Mouse (Mus musculus) embryonic facial prominence, embryonic 14.5 days (tissue): Measurements from ENCODE around the gene Pls1. TPM values are rescaled to one million over a fixed set of nuclear protein-coding genes. Genes with fewer than 3 reads are reported as not detected.

Source experiments
- ATAC-seq: fragments of 200-750 bp; cut with Nextera tagmentation; 2 replicates; pipeline ENCODE4 v1.8.0; 2017; ENCODE audit warnings: low read depth, moderate number of reproducible peaks, moderate TSS enrichment
- DNase-seq: peaks from one replicate; pipeline ENCODE4 v3.0.0-alpha.2; 2015; ENCODE audit warnings: low spot score
- H3K27ac ChIP-seq: fragments of 300-500 bp; sonication (generic); replicated peaks from 2 replicates; pipeline ENCODE4 v1.5.1; 2014; ENCODE audit warnings: low read depth, mild to moderate bottlenecking, low read length, moderate library complexity
- H3K27me3 ChIP-seq: fragments of 300-500 bp; sonication (generic); replicated peaks from 2 replicates; pipeline ENCODE4 v1.6.1; 2014; ENCODE audit warnings: low read length; ENCODE audit not compliant: control insufficient read depth, insufficient read depth
- H3K36me3 ChIP-seq: fragments of 300-500 bp; sonication (generic); 2 replicates; pipeline ENCODE4 v1.6.1; 2014; ENCODE audit warnings: low read length, mixed read lengths; ENCODE audit not compliant: control insufficient read depth, insufficient read depth
- H3K4me1 ChIP-seq: fragments of 300-500 bp; sonication (generic); 2 replicates; pipeline ENCODE4 v1.6.1; 2014; ENCODE audit warnings: antibody characterized with exemption, low read length; ENCODE audit not compliant: control insufficient read depth, insufficient read depth
- H3K4me2 ChIP-seq: fragments of 300-500 bp; sonication (generic); 2 replicates; pipeline ENCODE4 v1.6.1; 2014; ENCODE audit warnings: low read depth, mild to moderate bottlenecking, low read length, moderate library complexity, mixed read lengths
- H3K4me3 ChIP-seq: fragments of 300-500 bp; sonication (generic); 2 replicates; pipeline ENCODE4 v1.5.1; 2014; ENCODE audit warnings: low read depth, mild to moderate bottlenecking, low read length
- H3K9ac ChIP-seq: fragments of 300-500 bp; sonication (generic); 2 replicates; pipeline ENCODE4 v1.6.1; 2014; ENCODE audit warnings: low read depth, mild to moderate bottlenecking, low read length, moderate library complexity, mixed read lengths
- H3K9me3 ChIP-seq: fragments of 300-500 bp; sonication (generic); 2 replicates; pipeline ENCODE4 v1.6.1; 2016; ENCODE audit warnings: low read length; ENCODE audit not compliant: control insufficient read depth
- WGBS: fragments of 180-500 bp; shearing (Covaris S2); extraction: QIAGEN DNeasy Blood & Tissue Kit; methylation state at CpG from one replicate; pipeline ENCODE4 v1.1.7; 2014; 5-methylcytosine and 5-hydroxymethylcytosine counted together
- polyA plus RNA-seq: library from polyadenylated mRNA; unstranded; fragments of >200 nt; fragmentation: Nextera tagmentation; extraction: Ambion mirVana; gene quantifications from 2 replicates; pipeline ENCODE4 v1.2.1, GENCODE M21; 2014

Gene Pls1
- polyA plus RNA-seq, 1 experiment from 2014 or later: 5.5 TPM

DNA sequence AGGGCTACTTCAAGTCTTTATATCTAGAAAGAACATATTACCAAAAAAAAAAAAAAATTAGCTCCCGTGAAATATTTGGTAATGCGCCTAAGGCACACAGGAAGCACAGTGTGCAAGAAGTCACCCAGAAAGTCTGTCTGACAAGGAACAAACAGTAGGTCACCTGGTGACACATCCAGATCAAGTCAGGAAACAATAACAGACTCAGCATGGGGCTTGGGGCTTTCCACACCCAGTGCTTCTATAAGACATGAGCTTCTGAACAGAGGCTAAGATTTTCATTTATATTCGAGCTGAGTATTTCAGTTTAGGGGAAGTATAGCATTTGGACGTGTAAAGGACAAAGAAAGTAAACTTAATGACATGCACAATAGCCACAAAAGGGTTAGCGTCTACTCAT is 49.3 kb downstream of the Pls1 start:
- peaks cover 4% of the 10 kb centered on the region for H3K9me3 ChIP-seq
- DNase-seq (no peak), ATAC-seq (no peak)
- H3K9ac ChIP-seq: no peak overlapping the region
- H3K4me2 ChIP-seq: no peak overlapping the region
- no peak overlapping the region for H3K4me3 ChIP-seq
- no peak overlapping the region for H3K27ac ChIP-seq
- H3K4me1 ChIP-seq: no peaks in the 10 kb centered on the region
- H3K36me3 ChIP-seq: no peaks in the 10 kb centered on the region
- H3K27me3 ChIP-seq: no peaks in the 10 kb centered on the region
- 84% methylated on average over 5 of the region's 5 CpGs for WGBS

DNA sequence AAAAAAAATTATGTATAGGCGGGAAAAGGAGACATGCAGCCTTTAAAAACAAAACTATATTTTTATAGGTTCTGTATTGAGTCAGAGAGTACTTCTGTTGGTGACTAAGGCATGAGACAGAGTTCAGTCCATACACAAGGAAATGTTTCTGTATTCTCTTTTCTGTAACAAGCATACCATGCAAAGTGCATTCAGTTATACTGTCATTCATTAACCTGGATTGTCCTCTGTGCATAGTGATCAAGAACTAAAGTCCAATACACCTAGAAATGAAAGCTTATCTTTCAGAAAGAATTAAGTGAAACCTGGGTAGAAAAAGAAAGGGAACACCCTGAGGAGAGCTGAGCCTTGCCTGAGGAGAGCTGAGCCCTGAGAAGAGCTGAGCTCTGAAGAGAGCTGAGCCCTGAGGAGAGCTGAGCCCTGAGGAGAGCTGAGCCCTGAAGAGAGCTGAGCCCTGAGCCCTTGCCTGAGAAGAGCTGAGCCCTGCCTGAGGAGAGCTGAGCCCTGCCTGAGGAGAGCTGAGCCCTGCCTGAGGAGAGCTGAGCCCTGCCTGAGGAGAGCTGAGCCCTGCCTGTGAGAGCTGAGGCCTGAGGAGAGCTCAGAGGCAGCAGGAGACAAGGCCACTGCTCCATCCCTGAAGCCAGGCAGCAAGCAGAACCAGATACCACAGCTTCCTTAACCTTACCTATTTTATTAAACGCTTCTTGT is 49.9 kb downstream of the Pls1 start:
- ATAC-seq (no peak), DNase-seq (no peak)
- no peak overlapping the region for H3K4me2 ChIP-seq
- WGBS: 88% methylated on average over 2 of the region's 2 CpGs
- no peak overlapping the region for H3K27ac ChIP-seq
- peaks cover 4% of the 10 kb centered on the region for H3K9me3 ChIP-seq
- no peaks in the 10 kb centered on the region for H3K27me3 ChIP-seq
- H3K4me3 ChIP-seq: no peak overlapping the region
- H3K9ac ChIP-seq: no peak overlapping the region
- H3K4me1 ChIP-seq: no peaks in the 10 kb centered on the region
- no peaks in the 10 kb centered on the region for H3K36me3 ChIP-seq

DNA sequence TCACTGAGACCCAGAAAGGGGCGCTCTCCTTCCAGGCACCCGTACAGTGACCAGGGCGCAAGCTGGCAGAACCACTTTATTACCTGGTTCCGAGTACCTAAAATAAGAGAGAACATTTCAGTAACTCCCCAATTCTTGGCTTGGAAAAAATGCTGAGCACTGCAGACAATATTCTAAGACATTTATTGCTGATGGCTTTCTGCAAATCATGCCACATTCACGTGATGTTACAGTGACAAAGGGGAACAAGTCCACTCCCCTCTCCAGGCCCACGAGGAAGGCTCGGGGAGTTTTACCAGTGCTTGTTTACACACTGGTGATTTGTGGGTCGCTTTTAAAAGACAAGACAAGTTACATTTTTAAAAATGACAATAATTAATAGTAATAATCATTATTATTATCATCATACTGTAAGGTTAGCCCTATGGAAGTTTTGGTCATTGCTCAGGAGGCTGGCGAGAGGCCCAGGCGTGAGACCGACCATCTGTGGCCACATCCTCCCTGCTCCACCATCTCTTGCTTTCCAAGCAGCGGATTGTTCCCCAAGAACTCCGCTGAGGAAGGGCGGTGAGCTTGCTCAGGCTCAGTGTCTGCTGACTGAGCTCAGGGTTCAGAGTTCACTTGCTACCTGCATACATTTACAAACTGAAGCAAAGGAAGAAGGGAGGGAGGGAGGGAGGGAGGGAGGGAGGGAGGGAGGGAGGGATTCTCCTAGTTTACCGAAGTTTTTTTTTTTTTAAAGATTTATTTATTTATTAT is 50.9 kb downstream of the Pls1 start:
- ATAC-seq (no peak), DNase-seq (no peak)
- 87% methylated on average over 15 of the region's 15 CpGs for WGBS
- Histone ChIP-seq H3K4me3 (no peak overlapping the region), H3K36me3 (no peaks in the 10 kb centered on the region), H3K4me1 (no peaks in the 10 kb centered on the region), H3K9me3 (peaks cover 4% of the 10 kb centered on the region), H3K27ac (no peak overlapping the region), H3K4me2 (no peak overlapping the region), H3K9ac (no peak overlapping the region), H3K27me3 (no peaks in the 10 kb centered on the region)

DNA sequence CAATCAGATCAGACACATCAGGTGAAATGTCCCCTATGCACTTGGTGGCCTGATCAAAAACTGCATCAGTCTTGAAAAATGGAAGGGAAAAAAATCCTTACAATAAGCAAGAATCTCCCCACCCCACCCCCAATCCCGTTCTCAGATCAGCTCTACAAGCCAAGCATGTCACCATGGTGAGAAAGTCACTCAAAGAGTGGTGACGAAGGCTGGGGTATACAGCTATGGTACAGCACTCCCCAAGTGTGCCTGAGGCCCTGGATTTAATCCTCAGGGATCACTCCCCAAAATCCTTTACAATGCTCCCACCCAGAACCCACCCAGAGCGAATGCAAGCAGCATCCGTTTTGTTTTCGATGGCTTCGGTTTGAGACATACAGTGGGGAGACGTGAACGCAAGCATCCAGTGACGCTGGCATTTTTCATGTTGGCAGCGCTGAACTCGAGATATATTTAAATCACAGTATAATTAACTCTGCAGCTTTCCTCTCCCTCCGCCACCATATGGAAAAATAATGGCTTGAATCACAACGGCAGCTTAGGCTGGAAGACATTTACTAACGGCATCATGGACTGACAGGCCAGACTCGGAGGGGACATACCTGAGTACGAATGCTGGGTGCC is 60.1 kb downstream of the Pls1 start:
- Histone ChIP-seq H3K27ac (no peak overlapping the region), H3K4me2 (no peak overlapping the region), H3K4me3 (no peak overlapping the region), H3K4me1 (no peaks in the 10 kb centered on the region), H3K27me3 (no peaks in the 10 kb centered on the region), H3K36me3 (no peaks in the 10 kb centered on the region), H3K9ac (no peak overlapping the region), H3K9me3 (no peaks in the 10 kb centered on the region)
- ATAC-seq (no peak), DNase-seq (no peak)
- WGBS: 76% methylated on average over 16 of the region's 16 CpGs

DNA sequence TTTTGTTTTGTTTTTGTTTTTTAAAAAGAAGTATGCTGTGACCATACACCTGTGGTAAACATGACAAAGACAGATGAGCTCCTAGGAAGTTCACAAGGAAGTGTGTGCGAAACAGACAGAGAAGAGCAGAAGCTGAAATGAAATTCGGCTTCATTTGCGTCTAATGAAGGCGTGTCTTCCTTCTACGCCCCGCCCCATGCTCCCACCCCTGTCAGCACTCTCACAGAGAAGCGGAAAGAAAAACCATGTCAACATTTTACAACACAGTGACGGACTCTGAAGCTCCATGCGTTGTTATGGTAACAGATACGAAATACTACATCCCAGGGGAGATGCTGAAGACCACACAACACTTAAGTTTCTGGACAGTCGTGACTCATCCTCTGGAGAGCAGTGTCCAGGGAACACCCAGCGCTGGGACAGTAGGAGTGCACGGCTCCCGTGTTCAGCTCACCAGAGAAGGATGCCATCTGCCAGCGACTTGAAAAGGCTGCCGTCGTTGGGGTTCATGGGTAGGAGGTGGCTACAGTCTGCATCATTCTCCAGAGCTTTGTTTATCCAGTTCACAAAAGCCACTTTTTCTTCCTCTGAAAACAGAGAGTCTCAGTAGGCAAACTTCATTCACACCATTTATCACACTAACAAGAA is 61.3 kb downstream of the Pls1 start:
- no peak overlapping the region for H3K4me3 ChIP-seq
- WGBS: 75% methylated on average over 17 of the region's 17 CpGs
- H3K27ac ChIP-seq: no peak overlapping the region
- H3K9me3 ChIP-seq: no peaks in the 10 kb centered on the region
- ATAC-seq (peak; percentile 31; the same call in 1 of the 2 replicates), DNase-seq (no peak)
- H3K27me3 ChIP-seq: no peaks in the 10 kb centered on the region
- H3K4me1 ChIP-seq: no peaks in the 10 kb centered on the region
- H3K9ac ChIP-seq: no peak overlapping the region
- no peak overlapping the region for H3K4me2 ChIP-seq
- H3K36me3 ChIP-seq: no peaks in the 10 kb centered on the region

DNA sequence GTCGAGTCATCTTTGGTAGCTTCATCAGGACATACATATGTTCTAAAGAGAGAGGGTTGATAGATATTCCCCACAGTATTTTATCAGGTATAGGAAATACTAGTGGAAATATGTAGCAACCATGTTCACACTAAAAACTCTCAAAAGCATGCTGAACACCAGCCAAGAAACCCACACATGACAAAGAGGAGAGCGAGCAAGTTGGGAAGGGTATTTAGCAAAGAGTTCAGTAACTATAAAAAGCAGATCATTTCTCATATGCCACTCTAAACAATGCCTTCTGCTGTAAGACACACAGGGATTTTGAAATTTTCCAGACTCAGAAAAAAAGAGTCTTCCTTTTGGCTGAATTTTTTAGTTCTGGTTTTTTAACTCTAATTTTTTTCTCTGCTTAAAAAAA is 73.4 kb downstream of the Pls1 start:
- Histone ChIP-seq H3K27me3 (no peaks in the 10 kb centered on the region), H3K9me3 (no peaks in the 10 kb centered on the region), H3K4me3 (no peak overlapping the region), H3K36me3 (no peaks in the 10 kb centered on the region), H3K4me2 (no peak overlapping the region), H3K9ac (no peak overlapping the region), H3K4me1 (no peaks in the 10 kb centered on the region), H3K27ac (no peak overlapping the region)
- no peak for DNase-seq
- 69% methylated on average over 2 of the region's 2 CpGs for WGBS
- no peak for ATAC-seq

DNA sequence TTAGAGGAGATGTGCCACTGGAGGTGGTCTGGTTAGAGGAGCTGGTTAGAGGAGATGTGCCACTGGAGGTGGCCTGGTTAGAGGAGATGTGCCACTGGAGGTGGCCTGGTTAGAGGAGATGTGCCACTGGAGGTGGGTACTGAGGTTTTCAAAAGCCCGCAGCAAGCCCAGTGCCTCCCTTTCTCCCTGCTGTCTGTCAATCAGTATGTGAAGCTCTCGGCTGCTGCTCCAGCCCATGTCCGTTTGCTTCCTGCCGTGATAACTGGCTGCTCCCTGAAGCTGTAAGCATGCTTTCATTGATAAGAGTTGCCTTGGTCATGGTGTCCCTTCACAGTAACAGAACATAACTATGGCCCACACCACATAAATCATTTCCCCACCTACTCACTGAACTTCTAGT is 81.9 kb downstream of the Pls1 start:
- Histone ChIP-seq H3K27ac (no peak overlapping the region), H3K9ac (no peak overlapping the region)
- 92% methylated on average over 4 of the region's 4 CpGs for WGBS

DNA sequence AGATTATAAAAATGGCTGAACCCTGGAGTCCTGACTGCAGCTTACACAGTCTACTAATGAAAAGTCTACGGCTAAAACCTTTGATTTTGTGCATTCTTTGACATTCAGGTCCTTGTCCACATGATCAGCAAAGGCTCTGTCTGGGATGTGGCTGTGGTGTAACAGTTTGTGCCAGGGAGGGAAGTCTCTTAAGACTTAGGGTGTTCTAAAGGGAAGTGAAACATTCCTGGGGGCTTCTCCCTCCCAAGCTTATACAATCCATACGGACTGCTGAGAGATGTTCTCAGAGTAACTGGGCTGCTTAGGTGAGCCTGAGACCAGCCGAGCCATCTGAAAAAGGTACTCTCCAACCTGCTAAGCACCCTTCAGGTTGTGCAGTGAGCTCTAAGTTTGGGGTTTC is 82.9 kb downstream of the Pls1 start:
- 79% methylated on average over 2 of the region's 3 CpGs for WGBS
- no peak overlapping the region for H3K9ac ChIP-seq
- no peak overlapping the region for H3K4me3 ChIP-seq
- DNase-seq (no peak), ATAC-seq (no peak)
- H3K4me1 ChIP-seq: no peaks in the 10 kb centered on the region
- no peak overlapping the region for H3K27ac ChIP-seq
- no peaks in the 10 kb centered on the region for H3K9me3 ChIP-seq
- no peak overlapping the region for H3K4me2 ChIP-seq
- H3K36me3 ChIP-seq: no peaks in the 10 kb centered on the region
- H3K27me3 ChIP-seq: no peaks in the 10 kb centered on the region

More for the DNA sequence above, 81.9 kb downstream of the Pls1 start:
- Histone ChIP-seq H3K36me3 (no peaks in the 10 kb centered on the region), H3K27me3 (no peaks in the 10 kb centered on the region), H3K9me3 (no peaks in the 10 kb centered on the region), H3K4me3 (no peak overlapping the region), H3K4me2 (no peak overlapping the region), H3K4me1 (no peaks in the 10 kb centered on the region)
- no peak for ATAC-seq
- DNase-seq: no peak
